Mouse (Mus musculus): ENCODE measurements around the gene Pheta2. TPM values are rescaled to one million over a fixed set of nuclear protein-coding genes. Genes with fewer than 3 reads are reported as not detected.

The Pheta2 gene
- 1.9 and 2.0 TPM in 2 replicates for polyA plus RNA-seq (2015; fragmentation: Nextera tagmentation; extraction: Ambion mirVana)

DNA sequence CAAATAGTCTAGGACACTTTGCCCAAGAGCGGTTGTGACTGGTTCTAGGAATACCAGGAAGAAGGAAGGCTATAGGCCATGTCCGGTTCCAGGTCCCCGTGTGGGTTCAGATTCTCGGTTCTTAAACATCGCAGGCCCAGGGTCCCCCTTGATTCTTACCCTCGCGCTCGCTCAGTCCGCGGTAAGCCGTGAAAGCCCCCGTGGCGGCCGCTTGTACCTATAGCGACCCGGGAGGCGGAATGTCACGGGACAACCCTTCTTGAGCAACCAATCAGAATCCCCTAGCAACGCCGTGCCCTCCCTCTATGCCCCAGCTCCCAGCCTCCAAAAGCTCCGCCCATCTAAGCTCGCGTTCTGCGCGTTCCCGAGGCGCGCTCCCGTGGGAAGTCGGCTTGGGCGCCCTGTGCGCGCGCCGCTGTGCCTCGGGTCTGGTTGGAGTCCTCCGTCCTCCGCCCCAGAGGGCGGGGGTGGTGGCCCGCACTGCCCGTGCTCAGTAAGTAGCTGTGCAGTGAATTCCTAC lies at the start of gene Pheta2, which contains the start of the genes Naga and Smdt1:
Gene Pheta2, plus strand, starts transcription at position 350 of the 520 bp plus-strand sequence.
Gene Naga, minus strand, starts transcription at position 333 of the 520 bp plus-strand sequence.
Gene Smdt1, plus strand, starts transcription at position 367 of the 520 bp plus-strand sequence.
- peak within 1 kb of the TSS; percentile 63; the same call in 1 of the 2 replicates for H3K27ac ChIP-seq (replicated peaks)
- H3K4me2 ChIP-seq = peak within 1 kb of the TSS; percentile 76
- no peaks in the 10 kb centered on the region for H3K9me3 ChIP-seq
- H3K9ac ChIP-seq = peak within 1 kb of the TSS; percentile 63
- peak within 1 kb of the TSS; percentile 68 for H3K4me3 ChIP-seq
- ATAC-seq (ENCODE audit: low FRiP score, low read depth) = peak; percentile 90
- peaks cover 7% of the 10 kb centered on the region; the same call in 1 of the 2 replicates for H3K36me3 ChIP-seq
- H3K4me1 ChIP-seq (replicated peaks) = peaks cover 28% of the 10 kb centered on the region
- under 1% methylated on average over 41 of the region's 41 CpGs for WGBS
- H3K27me3 ChIP-seq = peaks cover 14% of the 10 kb centered on the region

DNA sequence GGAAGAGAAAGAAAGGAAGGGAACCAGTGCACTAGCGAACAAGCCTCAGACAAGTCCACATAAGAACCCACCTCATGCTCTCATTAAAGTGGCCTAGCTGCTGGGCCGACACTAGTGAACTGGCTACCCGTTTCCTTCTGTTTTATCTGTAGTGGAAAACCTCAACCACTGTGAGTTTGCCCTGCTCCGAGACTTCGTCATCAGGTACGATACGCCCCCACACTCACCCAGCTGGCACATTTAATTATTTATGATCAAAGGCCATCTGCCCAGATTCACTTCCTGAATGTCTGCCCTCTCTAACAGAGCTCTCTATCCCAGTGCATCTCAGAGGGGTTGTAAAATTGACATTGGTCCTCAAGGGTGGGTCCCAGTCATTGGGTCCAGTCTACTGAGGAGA lies 48.5 kb upstream of the Pheta2 start:
- Histone ChIP-seq H3K4me1 (replicated peaks) (peaks cover 22% of the 10 kb centered on the region), H3K36me3 (peaks cover 70% of the 10 kb centered on the region), H3K4me2 (no peak overlapping the region), H3K9me3 (no peaks in the 10 kb centered on the region), H3K9ac (no peak overlapping the region), H3K4me3 (no peak overlapping the region), H3K27me3 (no peaks in the 10 kb centered on the region), H3K27ac (replicated peaks) (no peak overlapping the region)
- WGBS = 84% methylated on average over 7 of the region's 7 CpGs
- no peak for ATAC-seq (ENCODE audit: low FRiP score, low read depth)

DNA sequence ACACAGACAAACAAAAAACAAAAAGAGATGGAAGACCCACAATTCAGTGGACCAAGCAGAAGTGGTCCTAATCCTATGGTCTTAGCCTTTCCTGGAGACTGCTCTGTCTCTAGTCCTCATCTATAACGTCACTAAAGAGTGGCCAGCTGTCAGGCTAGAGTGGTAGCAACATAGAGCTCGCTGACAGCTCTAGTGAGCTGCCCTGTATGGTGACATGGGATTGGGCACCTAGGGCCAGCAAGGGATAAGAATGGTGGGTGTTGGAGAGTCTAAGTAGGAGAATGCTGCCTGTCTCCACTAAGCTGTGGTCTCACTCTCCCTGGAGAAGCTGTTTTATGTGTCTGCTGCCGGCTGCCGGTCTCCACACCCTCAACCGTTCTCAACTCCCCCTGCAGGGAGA lies 45.9 kb upstream of the Pheta2 start:
- Histone ChIP-seq H3K27me3 (no peaks in the 10 kb centered on the region), H3K9ac (no peak overlapping the region), H3K4me1 (replicated peaks) (peaks cover 26% of the 10 kb centered on the region), H3K4me2 (peak overlapping the region; percentile 28), H3K27ac (replicated peaks) (peak overlapping the region; percentile 65), H3K9me3 (no peaks in the 10 kb centered on the region), H3K36me3 (peaks cover 45% of the 10 kb centered on the region), H3K4me3 (no peak overlapping the region)
- ATAC-seq (ENCODE audit: low FRiP score, low read depth) = no peak; the same call in 1 of the 2 replicates
- WGBS = 11% methylated on average over 5 of the region's 5 CpGs

DNA sequence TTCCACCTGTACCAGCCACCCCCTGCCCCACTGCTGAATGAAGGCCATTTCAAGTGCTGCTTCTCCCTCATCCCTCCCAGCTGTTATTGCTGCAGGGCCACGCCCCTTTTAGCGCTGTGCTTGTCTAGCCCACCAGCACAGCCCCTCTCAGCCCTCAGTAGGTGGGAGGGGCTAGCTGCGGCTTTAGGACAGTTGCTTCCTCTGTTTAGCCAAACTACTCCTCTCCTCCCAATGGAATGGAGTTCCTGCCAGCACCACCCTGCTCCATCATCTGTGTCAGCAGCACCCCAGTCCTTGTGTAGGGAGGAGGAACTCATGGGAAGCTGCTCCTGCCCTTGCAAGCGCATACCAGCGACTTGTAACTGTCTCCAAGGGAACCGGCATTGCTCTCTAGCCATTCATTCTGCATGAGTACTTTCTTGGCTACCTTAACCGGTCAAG lies 45.5 kb upstream of the Pheta2 start:
- peaks cover 26% of the 10 kb centered on the region for H3K4me1 ChIP-seq (replicated peaks)
- H3K27ac ChIP-seq (replicated peaks) = peak overlapping the region; percentile 65
- H3K9me3 ChIP-seq = no peaks in the 10 kb centered on the region
- H3K9ac ChIP-seq = no peak overlapping the region
- 2% methylated on average over 7 of the region's 7 CpGs for WGBS
- H3K27me3 ChIP-seq = no peaks in the 10 kb centered on the region
- peak overlapping the region; percentile 28 for H3K4me2 ChIP-seq
- 0 out of 2 replicates have a peak overlapping the region, but pooled peaks have one; percentile 1 for H3K4me3 ChIP-seq
- peaks cover 42% of the 10 kb centered on the region for H3K36me3 ChIP-seq
- peak; percentile 84 for ATAC-seq (ENCODE audit: low FRiP score, low read depth)

DNA sequence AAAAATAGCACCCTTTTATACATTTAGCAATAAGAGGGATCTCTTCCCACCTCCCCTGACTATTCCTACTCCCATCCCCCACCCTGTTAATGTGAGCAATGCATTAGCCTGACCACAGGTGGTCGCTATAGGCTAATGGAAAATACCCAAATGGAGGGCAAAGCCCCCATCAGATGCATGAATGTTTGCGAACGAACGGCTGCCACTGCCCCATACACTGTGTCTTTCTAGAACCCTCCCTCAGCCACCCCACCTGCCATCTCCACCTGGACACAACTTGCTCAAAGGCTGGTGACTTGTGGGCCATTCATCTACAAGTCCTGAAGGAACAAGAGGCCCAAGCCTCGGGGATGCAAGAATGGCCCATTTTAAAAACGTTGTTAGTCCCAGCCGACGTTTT lies 44.7 kb upstream of the Pheta2 start:
- Histone ChIP-seq H3K27ac (replicated peaks) (peak overlapping the region; percentile 65), H3K4me2 (no peak overlapping the region), H3K4me3 (no peak overlapping the region), H3K4me1 (replicated peaks) (peaks cover 26% of the 10 kb centered on the region), H3K9me3 (no peaks in the 10 kb centered on the region), H3K36me3 (peaks cover 34% of the 10 kb centered on the region), H3K9ac (no peak overlapping the region), H3K27me3 (no peaks in the 10 kb centered on the region)
- 36% methylated on average over 8 of the region's 8 CpGs for WGBS
- ATAC-seq (ENCODE audit: low FRiP score, low read depth) = peak; percentile 40; the same call in 1 of the 2 replicates

DNA sequence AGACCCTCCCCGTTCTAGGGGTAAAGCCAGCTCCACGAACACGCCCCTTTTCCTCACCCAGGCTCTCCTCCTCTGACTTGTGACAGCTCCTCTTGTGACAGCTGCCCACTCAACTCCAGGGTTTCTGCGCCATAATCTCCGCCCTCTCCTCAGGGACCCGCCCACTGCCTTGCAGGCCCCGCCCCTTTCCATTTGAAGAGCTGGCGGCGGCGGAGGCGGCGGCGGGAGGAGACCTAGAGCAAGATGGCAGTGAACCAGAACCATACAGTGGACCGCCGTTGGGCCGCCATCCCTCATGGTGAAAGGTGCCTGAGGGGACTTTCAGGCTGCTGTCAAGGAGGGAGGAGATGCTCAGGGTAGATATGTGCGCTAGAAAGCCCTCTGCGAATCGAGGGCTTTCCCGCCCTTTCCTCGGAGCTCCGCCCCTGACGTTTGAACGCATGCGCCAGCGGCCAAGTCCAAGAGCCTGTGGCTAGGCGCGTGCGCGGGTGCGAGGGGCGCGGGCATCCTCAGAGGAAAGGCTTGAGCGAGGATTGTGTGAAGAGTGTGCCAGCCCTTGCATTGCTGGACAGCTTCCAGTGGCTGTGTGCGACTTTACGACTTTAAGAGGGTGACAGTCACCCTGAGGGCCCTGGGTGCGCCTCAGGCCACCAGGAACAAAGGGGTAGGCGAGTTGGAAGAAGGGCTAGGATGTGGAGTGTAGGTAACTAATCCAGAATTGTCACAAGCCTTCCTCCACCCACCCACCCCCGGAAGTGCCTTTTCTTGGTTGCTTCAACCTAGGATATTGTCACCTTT lies 39.8 kb upstream of the Pheta2 start, which contains the start of gene Wbp2nl:
Gene Wbp2nl, plus strand, starts transcription at position 191 of the 798 bp plus-strand sequence.
- Histone ChIP-seq H3K9ac (no peak within 1 kb of the TSS), H3K4me3 (no peak within 1 kb of the TSS), H3K4me2 (peak within 1 kb of the TSS; percentile 14; the same call in 1 of the 2 replicates), H3K27ac (replicated peaks) (no peak within 1 kb of the TSS), H3K36me3 (no peaks in the 10 kb centered on the region), H3K27me3 (no peaks in the 10 kb centered on the region), H3K9me3 (no peaks in the 10 kb centered on the region), H3K4me1 (replicated peaks) (peaks cover 12% of the 10 kb centered on the region)
- peak; percentile 55; the same call in 1 of the 2 replicates for ATAC-seq (ENCODE audit: low FRiP score, low read depth)
- WGBS = 64% methylated on average over 39 of the region's 39 CpGs

DNA sequence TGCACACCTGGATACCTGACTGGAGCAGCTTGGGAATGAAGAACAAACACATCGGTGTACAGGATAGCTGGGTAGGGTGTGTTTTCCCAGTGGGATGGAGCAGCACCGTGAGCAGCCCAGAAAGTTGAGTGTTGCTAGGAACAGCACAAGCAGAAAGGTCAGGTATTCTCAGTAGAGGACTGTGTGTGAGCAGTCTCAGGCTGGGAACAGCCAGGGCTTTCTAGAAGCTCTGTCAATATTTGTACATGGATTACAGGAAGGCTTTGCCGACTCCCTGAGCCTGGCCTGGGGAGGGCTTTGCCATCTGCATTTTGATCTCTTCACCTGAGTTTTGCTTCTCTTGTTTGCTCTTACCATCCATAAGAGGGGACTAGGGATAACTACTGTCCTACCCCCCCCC lies 31.6 kb upstream of the Pheta2 start:
- Histone ChIP-seq H3K9ac (no peak overlapping the region), H3K4me1 (replicated peaks) (no peaks in the 10 kb centered on the region), H3K27me3 (no peaks in the 10 kb centered on the region), H3K4me2 (no peak overlapping the region), H3K9me3 (no peaks in the 10 kb centered on the region), H3K36me3 (no peaks in the 10 kb centered on the region), H3K4me3 (no peak overlapping the region), H3K27ac (replicated peaks) (no peak overlapping the region)
- ATAC-seq (ENCODE audit: low FRiP score, low read depth) = no peak
- WGBS = 82% methylated on average over 3 of the region's 3 CpGs

DNA sequence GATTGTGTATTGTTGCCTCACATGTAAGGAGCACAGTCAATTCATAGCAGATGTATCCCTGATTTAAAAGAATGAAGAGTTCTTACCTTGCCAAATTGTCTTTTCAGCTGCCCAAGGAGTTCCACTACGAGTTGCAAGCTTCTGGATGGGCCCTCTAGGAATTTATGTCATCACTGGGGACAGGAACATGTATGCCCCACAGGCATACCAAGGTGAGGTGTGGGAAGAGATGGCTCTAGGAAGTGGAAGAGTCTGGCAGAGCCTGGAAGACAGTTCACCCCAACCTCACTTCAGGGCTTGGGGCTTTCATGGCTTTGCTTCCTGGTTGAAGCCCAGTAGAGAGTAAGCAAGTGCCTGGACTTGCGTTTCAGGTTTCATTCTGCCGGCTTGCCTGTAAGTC lies 30.3 kb upstream of the Pheta2 start:
- WGBS = 92% methylated on average over 3 of the region's 3 CpGs
- Histone ChIP-seq H3K4me2 (no peak overlapping the region), H3K4me1 (replicated peaks) (no peaks in the 10 kb centered on the region), H3K4me3 (no peak overlapping the region), H3K27ac (replicated peaks) (no peak overlapping the region), H3K27me3 (no peaks in the 10 kb centered on the region), H3K9me3 (no peaks in the 10 kb centered on the region), H3K9ac (no peak overlapping the region), H3K36me3 (no peaks in the 10 kb centered on the region)
- ATAC-seq (ENCODE audit: low FRiP score, low read depth) = no peak

DNA sequence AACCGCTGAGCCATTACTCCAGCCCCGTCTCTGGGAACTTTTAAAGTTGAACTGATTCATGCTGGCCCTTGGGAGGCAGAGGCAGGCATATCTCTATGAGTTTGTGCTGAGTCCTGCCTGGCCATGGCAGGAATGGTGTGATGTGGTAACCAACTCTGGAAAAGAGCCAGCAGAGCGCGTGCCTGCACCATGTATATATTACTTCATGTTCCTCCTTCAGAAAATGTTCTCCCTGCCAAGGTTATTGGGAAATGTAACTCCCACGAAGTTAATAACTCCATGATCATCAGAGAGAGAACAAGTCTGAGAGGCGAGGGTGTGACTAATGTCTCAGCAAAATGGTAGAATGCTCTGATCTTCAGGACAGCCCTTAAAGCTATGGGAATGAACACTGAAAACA lies 20.9 kb upstream of the Pheta2 start:
- no peak overlapping the region for H3K4me3 ChIP-seq
- no peak overlapping the region for H3K4me2 ChIP-seq
- no peak overlapping the region for H3K9ac ChIP-seq
- no peak for ATAC-seq (ENCODE audit: low FRiP score, low read depth)
- H3K9me3 ChIP-seq = no peaks in the 10 kb centered on the region
- no peaks in the 10 kb centered on the region for H3K36me3 ChIP-seq
- H3K4me1 ChIP-seq (replicated peaks) = no peaks in the 10 kb centered on the region
- H3K27ac ChIP-seq (replicated peaks) = no peak overlapping the region
- no peaks in the 10 kb centered on the region for H3K27me3 ChIP-seq
- WGBS = 85% methylated on average over 6 of the region's 6 CpGs

DNA sequence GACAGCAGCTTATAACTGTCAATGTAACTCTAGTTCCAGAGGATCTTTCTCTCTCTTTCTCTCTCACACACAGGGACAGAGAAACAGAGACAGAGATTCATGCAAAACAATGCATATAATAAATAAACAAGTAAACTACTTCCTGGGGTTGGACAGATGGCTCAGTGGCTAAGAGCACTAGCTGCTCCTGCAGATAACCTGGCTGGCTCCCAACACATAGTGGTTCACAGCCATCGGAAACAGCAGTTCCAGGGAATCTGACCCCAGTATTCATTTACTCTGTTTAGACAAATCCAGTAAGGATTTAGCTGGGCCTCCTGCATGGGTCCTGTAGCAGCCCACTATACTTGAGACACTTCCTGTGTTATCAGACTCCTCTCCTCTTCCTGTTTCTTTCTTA lies 19.1 kb upstream of the Pheta2 start:
- Histone ChIP-seq H3K9me3 (no peaks in the 10 kb centered on the region), H3K36me3 (no peaks in the 10 kb centered on the region), H3K4me1 (replicated peaks) (no peaks in the 10 kb centered on the region), H3K4me2 (no peak overlapping the region), H3K4me3 (no peak overlapping the region), H3K27ac (replicated peaks) (no peak overlapping the region), H3K27me3 (no peaks in the 10 kb centered on the region), H3K9ac (no peak overlapping the region)
- WGBS = 56% methylated on average over 1 of the region's 1 CpGs
- ATAC-seq (ENCODE audit: low FRiP score, low read depth) = no peak

DNA sequence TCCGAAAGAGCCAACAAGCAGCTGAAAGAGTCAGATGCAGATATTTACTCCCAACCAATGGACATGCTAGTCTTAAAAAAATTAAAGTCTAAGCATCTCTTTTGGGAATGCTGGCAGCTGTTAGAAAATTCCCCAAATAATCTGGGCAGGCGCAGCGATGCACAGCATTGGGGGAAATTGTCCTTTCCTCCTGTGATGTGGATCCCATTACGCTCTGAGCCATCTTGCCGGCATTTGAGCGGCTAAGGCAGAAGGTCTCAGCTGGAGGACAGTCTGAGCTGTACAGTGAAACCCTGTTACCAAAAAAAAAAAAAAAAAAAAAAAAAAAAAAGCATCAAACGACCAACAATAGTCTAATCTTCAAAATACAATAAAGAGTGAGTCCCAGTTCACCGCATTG lies 16.5 kb upstream of the Pheta2 start:
- no peak for ATAC-seq (ENCODE audit: low FRiP score, low read depth)
- no peaks in the 10 kb centered on the region for H3K36me3 ChIP-seq
- no peaks in the 10 kb centered on the region for H3K4me1 ChIP-seq (replicated peaks)
- WGBS = 69% methylated on average over 8 of the region's 8 CpGs
- no peak overlapping the region for H3K9ac ChIP-seq
- no peaks in the 10 kb centered on the region for H3K27me3 ChIP-seq
- no peak overlapping the region for H3K4me2 ChIP-seq
- no peak overlapping the region for H3K4me3 ChIP-seq
- H3K27ac ChIP-seq (replicated peaks) = no peak overlapping the region
- H3K9me3 ChIP-seq = no peaks in the 10 kb centered on the region

DNA sequence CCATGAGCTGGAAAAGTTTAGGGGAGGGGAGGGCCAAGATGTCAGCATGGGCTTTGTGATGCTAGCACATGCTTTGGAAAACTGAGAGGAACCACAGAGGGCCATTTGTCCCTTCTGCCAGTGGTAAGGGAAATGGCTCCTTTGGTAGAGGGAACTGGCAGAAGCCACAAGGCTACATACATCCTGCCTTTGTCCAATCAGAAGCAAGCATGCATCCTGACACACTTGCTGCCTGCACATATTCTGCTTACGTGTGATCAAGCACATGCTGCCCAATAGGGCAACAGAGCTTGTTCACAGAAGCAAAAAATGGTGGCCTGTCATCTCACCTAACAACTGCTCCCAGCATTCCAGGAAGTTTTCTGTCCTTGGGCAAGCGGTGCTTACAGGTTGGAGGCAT lies 13.4 kb upstream of the Pheta2 start:
- WGBS = 81% methylated on average over 2 of the region's 2 CpGs
- Histone ChIP-seq H3K4me2 (no peak overlapping the region), H3K4me1 (replicated peaks) (no peaks in the 10 kb centered on the region), H3K27ac (replicated peaks) (no peak overlapping the region), H3K4me3 (no peak overlapping the region), H3K9me3 (no peaks in the 10 kb centered on the region), H3K9ac (no peak overlapping the region), H3K36me3 (no peaks in the 10 kb centered on the region), H3K27me3 (no peaks in the 10 kb centered on the region)
- no peak for ATAC-seq (ENCODE audit: low FRiP score, low read depth)
